Mouse (Mus musculus) left cerebral cortex, adult 11 months (tissue): ENCODE data around the gene Cyp26c1.
A peak's percentile ranks its signal among the peaks of the same experiment; 100 is the strongest.

Source experiments
- DNase-seq: peaks from one replicate; pipeline ENCODE4 v3.0.0; 2022; ENCODE audit warnings: low spot score

Cyp26c1 gene

DNA sequence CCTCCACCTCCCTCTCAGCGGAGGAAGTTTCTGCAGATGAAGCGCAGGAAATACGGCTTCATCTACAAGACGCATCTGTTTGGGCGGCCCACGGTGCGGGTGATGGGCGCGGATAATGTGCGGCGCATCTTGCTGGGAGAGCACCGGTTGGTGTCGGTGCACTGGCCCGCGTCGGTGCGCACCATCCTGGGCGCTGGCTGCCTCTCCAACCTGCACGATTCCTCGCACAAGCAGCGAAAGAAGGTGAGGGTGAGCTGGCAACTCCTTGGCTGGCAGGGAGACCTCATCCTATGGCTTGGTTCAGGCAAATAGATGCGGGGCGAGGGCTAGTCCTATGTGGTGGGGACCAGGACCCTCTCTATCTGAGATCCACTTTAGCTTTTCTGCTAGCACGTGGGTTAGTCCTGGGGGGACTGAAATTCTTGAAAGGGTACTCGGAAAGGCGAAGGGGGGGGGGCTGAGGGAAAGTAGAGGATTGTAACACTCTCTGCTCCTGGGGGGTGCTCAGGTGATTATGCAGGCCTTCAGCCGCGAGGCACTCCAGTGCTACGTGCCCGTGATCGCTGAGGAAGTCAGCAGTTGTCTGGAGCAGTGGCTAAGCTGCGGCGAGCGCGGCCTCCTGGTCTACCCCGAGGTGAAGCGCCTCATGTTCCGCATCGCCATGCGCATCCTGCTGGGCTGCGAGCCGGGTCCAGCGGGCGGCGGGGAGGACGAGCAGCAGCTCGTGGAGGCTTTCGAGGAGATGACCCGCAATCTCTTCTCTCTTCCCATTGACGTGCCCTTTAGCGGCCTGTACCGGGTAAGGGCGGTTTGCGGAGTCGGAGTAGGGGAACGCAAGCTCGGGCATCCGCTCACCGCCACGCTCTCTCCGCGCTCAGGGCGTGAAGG lies 13.1 kb downstream of the Cyp26c1 start:
- DNase-seq = no peak

DNA sequence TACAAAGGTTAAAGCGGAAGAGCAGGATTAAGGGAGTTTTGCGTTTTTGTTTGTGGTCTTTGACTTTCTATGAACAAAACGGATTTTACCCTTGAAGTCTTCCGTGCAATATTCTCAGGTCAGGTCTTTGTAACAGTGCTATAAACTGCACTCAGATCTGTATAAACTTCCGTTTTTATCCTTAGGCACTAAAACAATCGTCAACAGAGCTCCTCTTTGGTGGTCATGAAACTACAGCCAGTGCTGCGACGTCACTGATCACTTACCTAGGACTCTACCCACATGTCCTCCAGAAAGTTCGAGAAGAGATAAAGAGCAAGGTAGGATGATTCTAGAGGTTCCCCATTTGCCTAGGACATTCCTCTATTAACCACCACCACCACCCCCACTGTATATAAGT lies 14.3 kb downstream of the Cyp26c1 start:
- DNase-seq = no peak

DNA sequence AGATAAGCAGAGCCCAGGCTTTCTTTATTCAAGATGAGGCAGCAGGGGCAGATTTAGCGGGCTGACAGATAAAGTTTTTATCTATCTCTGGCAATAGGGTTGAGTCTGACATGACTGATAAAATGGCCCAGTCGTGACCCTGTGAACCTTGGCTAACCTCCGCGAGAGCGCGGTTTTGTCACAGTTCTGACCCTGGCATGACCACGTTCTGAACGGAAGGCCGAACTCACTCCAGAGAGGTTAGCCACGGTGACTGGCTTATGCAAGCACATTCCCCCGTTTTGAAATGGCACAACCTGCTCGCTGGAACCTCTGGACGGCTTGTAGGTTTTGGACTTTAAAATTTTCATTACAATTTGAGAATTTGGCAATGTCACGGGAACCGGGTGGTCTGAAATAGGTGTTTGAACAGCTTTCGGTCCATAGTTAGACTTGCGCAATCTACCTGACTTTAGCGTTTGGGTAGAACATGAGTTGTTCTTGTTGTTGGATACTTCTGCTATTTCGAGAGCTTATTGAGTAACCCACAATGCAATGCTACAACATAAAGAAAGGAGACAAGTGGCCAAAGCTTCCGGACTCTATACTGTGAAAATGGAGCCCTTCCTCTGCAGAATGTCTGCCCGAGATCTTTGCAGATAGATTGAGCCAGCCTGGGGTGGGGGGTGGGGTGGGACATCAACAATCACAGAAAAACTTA lies 17.1 kb downstream of the Cyp26c1 start:
- no peak for DNase-seq

DNA sequence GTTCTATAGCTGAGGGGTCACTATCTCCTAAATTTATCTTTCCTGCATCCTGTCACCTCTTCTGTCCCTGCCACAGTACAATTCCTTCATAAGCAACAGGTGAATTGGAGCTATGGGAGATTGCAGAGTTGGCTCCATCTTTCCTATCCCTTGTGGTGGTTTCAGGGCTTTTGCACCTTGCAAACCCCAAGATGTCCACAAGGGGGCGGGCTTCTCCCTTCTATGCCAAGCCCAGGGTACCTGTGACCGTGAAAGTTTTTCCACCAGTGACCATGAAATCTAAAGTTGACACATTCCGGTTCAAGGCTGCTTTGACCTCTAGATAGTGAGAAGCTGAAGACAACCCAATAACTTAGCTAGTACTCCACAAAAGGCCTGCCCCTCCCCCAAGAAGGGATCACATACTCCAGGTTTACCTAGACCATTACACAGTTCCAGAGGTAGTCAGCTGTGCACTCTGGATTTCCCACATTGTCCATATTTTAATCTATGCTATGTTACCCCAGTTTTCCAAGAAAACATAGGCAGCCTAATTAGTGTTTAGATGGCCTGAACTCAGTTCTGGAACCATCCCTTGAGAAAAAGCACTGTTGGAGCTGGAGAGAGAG lies 18.6 kb downstream of the Cyp26c1 start:
- DNase-seq = peak; percentile 18

DNA sequence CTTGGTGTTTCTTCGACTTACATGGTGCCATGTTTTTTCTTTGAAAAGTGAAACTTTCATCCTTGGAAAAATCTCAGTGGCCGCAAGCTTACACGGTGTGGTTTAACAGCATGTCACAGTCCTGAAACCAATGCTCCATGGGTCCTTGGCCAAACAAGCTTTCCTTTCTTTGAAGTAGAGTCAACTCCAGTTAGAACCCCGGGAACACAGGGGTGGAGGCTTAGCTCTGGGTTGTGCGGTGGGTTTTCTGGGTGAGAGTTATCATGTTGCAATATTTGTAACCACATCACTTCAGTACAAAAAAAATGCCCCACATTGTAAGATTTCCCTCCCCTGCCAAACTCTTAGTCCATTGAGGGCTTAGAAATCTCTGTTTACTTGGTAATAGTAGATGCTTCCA lies 20.3 kb downstream of the Cyp26c1 start:
- no peak for DNase-seq

DNA sequence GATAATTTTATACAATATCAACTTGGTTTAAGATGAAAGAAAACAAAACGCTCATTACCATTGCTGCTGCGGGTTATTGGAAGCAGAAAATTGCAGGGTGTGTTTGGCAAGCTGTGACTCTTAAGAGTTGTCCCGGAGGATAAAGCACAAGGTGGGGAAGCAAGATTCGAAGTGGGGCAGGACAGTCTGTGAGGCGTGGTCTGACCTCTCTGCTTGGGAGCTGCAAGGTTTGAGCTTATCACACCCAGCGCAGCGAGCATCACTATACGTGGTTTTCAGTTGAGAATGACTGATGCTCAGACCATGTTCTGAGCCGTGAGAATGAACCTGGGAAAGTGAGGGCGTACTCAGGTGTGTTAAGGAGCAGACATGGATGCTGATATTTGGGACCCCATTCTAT lies 29.3 kb downstream of the Cyp26c1 start:
- DNase-seq = no peak

DNA sequence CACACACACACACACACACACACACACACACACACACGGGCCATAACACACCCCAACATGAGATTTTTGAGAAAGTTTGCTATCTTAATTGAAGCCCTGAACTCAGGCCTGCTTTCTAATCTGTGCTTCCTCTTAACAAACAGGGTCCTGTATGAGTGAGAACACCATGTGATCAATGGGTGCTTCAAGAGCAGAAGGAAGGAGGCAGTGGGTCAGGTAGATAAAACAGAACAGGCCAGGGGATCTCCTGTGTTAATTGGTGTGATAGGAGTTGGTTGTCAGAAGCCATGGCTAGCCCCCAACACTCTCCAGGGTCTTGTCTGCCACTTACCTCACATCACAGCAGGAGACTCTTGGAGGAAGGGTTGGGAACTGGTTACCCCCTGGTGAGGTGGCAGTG lies 30.6 kb downstream of the Cyp26c1 start:
- DNase-seq = no peak

DNA sequence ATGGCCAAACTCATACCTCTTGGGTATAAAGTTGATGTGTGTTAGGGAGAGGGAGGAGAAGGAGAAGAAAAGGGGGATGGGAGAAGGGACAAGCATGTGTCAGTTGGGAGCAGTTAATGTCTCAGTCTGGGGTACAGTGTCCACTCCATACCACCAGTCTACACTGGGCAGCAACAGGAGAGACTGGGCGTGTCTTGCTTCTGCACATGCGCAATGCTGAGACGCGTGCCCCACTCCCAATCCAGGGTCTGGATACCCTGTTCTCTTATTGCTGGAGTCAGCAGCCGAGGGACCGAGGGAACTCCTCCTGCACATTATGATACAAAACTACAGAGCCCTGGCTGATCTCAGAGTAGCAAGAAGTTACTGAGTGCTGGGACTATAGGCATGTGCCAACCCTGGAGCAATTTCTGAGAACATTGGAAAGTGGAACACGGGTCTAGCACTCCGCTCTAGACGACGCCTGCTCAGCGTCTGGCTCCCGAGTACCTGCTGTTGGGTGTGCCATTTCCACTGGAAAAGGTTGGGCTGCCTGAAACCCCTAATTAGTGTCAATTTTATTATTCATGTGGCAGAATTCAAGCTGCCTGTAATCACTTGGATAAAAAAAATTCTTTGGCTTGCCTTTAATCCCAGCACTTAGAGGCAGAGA lies 31.3 kb downstream of the Cyp26c1 start:
- no peak for DNase-seq

DNA sequence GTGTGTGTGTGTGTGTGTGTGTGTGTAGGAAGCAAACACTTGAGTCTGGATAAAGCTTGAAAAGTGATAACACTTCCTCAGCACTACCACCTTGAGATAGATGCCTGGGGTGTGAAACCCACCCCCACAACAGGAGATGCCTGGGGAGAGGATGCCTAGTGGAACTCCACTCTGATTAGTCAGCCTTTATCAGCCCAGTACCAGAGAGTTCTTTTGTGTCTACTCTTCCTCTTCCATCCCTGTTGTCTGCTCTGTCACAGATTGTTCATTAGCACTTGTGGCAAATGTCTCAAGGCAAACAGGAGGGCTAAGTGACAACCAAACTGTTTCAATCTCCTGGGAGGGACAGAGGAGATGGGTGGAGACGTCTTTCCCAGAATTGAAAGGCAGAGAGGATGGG lies 33.8 kb downstream of the Cyp26c1 start:
- DNase-seq = no peak

DNA sequence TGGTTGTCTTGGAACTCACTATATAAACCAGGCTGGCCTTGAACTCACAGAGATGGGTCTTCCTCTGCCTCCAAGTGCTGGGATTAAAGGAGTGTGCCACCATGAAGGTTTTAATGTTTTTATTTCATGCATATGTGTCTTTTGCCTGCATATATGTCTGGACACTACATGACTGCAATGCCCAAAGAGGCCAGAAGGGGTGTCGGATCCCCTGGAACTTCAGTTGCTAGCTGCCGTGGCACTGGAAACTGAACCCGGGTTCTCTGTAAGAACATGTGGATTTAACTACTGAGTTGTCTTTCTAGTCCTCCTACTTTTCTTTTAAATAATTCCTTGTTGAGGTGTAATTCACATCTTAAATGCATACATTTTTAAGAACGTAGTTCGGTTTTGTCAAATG lies 39.2 kb downstream of the Cyp26c1 start:
- DNase-seq = no peak

DNA sequence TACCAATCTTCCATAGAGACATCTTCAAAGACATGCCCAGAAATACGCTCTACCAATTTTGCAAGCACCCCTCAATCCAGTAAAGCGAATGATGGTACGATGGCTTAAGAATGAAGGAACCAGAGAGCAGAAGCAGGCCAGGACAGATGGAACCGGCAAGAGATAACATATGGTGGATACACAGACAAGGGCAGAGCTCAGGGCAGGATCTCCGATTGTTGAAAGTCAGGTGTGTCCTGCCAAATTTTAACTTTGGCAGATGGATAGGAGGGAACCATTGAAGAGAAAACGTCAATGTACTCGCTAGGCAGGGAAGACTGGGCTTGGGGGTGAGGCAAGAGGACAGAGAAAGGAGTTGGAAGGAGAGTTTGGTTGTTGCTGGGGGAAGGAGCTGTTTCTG lies 41.2 kb downstream of the Cyp26c1 start:
- no peak for DNase-seq

DNA sequence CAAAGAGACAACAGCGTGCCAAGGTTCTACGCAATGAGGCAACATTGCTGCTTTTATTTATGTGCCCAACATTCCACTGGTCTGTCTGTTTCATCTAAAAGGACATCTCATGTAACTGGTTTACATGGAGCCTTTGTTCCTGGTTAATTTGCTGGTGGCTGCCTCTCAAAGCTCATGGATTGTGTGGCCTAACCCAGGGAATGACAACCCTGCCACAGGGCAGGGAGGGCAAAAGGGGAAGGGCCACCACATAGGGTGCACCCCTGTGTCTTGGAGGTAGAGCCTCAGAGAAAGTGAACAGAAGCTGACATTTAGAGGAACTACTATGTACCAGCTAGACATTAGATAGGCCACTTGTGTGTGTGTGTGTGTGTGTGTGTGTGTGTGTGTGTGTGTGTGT lies 42.0 kb downstream of the Cyp26c1 start:
- DNase-seq = no peak

DNA sequence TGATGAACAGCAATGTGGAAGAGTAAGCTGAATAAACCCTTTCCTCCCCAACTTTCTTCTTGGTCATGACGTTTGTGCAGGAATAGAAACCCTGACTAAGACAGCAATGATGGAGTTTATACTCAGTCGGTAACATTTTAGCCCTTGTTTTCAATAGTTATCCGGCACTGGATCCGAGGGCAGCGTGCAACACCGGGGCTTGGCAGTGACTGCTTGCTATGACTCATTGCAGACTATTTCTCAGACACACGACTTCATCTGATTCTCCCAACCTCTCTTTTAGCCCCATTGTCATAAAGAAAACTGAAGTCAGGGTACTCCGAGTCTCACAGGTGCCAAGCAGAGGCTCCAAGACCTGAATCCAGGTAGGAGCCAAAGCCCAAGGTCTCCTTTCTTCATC lies 50.0 kb downstream of the Cyp26c1 start:
- no peak for DNase-seq

DNA sequence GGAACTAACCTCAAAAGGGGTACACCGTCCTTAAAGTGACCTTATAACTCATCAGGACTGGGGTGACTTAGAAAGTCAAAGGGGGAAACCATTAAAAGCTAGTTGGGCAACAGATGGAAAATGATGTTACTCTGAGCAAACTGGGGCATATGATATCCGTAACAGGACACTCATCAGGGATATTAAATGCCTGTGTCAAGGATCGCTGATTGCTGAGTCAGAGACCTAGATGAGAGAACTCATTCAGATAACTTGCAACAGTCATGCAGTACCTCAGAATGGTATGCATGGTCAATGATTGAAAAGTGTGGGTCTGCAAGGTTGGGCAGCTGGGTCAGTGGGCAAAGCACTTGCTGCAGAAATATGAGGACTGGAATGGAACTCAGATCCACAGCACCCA lies 53.2 kb downstream of the Cyp26c1 start:
- DNase-seq = no peak

DNA sequence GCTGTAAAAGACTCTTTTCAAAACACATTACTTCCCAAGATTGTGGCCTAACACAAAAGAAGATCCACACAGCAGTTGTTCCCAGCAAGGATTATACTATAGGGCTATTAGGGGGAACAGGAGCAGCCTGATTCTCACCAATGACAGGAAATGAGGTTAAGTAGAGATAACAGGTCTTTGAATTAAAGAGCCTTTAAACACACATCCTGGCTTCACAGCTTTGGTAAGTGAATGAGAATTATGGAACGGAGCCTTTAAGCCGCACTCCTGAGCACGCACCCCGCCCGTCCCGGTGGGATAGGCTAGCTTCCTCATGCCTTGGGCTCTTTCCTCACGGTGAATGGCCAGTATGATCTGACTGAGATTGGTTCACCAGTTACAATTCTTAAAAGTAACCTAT lies 54.7 kb downstream of the Cyp26c1 start:
- no peak for DNase-seq
